ENCODE assay signal across 7 mouse cellular contexts in genomic region chr5:105876068-105876924, GRCm38 (mm10). TPM values are rescaled to one million over a fixed set of nuclear protein-coding genes. Genes with fewer than 3 reads are reported as not detected.
DNase-seq lines count a peak whose midpoint lies in the region; ATAC-seq and TF ChIP-seq lines count a peak whose summit lies in the region.

Gene Zfp326, plus strand, starts transcription at chr5:105876565.

- intact Hi-C loops in left cerebral cortex, postnatal 4 days (cut with DNase I): no loop called here

- H3K27me3 ChIP-seq in intestine, postnatal 0 days (replicated peaks; ENCODE audit: control insufficient read depth, insufficient read depth, low read length): no peaks in the 10 kb centered on the region
- peaks cover 7% of the 10 kb centered on the region; the same call in 1 of the 2 replicates for H3K27me3 ChIP-seq in midbrain, embryonic 12.5 days
- no peaks in the 10 kb centered on the region for H3K27me3 ChIP-seq in small intestine, adult 2 months (ENCODE audit: control insufficient read depth, insufficient read depth, low read length)

- H3K36me3 ChIP-seq in intestine, postnatal 0 days (ENCODE audit: control insufficient read depth, insufficient read depth): no peaks in the 10 kb centered on the region
- H3K36me3 ChIP-seq in midbrain, embryonic 12.5 days: no peaks in the 10 kb centered on the region
- no peaks in the 10 kb centered on the region for H3K36me3 ChIP-seq in small intestine, adult 2 months (ENCODE audit: control insufficient read depth, insufficient read depth, low read length)

- H3K4me1 ChIP-seq in intestine, postnatal 0 days (replicated peaks; ENCODE audit: control insufficient read depth, insufficient read depth, low read length): peaks cover 6% of the 10 kb centered on the region
- peaks cover 24% of the 10 kb centered on the region for H3K4me1 ChIP-seq in midbrain, embryonic 12.5 days
- H3K4me1 ChIP-seq in small intestine, adult 2 months (ENCODE audit: control insufficient read depth, insufficient read depth, insufficient read length, low read length): peaks cover 9% of the 10 kb centered on the region; the same call in 1 of the 2 replicates

- H3K9ac ChIP-seq in intestine, postnatal 0 days (ENCODE audit: low read depth, low read length): peak within 1 kb of the TSS; percentile 99
- peak within 1 kb of the TSS; percentile 98 for H3K9ac ChIP-seq in midbrain, embryonic 12.5 days (replicated peaks)

- peak; percentile 91 for DNase-seq in adrenal gland, adult 8-10 months
- DNase-seq in embryo, embryonic 9.5 days (ENCODE audit: extremely low spot score): peak; percentile 99
- DNase-seq in gastrocnemius, postnatal 4 days (ENCODE audit: low spot score in 2 of 2): peak; percentile 90 to 93
- DNase-seq in left cerebral cortex, postnatal 4 days: peak; percentile 97

- no peaks in the 10 kb centered on the region for H3K9me3 ChIP-seq in intestine, postnatal 0 days (ENCODE audit: control insufficient read depth)
- no peaks in the 10 kb centered on the region for H3K9me3 ChIP-seq in midbrain, embryonic 12.5 days

- peak; percentile 37 for TF ChIP-seq CTCF in intestine, postnatal 0 days (IDR thresholded peaks at IDR 0.05; ENCODE audit: low read depth)
- no peak for TF ChIP-seq CTCF in small intestine, adult 2 months (IDR thresholded peaks at IDR 0.05; ENCODE audit: extremely low read depth, insufficient read length, insufficient replicate concordance, low read depth, low read length)

- under 1% methylated on average over 80 of the region's 83 CpGs for WGBS in intestine, postnatal 0 days
- 1% methylated on average over 53 of the region's 83 CpGs for WGBS in midbrain, embryonic 12.5 days
- under 1% methylated on average over 76 of the region's 83 CpGs for WGBS in small intestine, adult 2 months

- H3K4me3 ChIP-seq in intestine, postnatal 0 days (ENCODE audit: low read depth, low read length): peak within 1 kb of the TSS; percentile 91
- peak within 1 kb of the TSS; percentile 97 for H3K4me3 ChIP-seq in midbrain, embryonic 12.5 days
- H3K4me3 ChIP-seq in small intestine, adult 2 months (ENCODE audit: low read depth, low read length): peak within 1 kb of the TSS; percentile 89

- peak; percentile 95 for ATAC-seq in intestine, postnatal 0 days
- ATAC-seq in midbrain, embryonic 12.5 days (ENCODE audit: low FRiP score, low read depth): peak; percentile 96

- peak within 1 kb of the TSS; percentile 90 for H3K27ac ChIP-seq in intestine, postnatal 0 days (ENCODE audit: low read depth, low read length)
- peak within 1 kb of the TSS; percentile 89 for H3K27ac ChIP-seq in midbrain, embryonic 12.5 days (replicated peaks)
- peak within 1 kb of the TSS; percentile 74 for H3K27ac ChIP-seq in small intestine, adult 2 months (ENCODE audit: insufficient read depth, low read depth, low read length)

- H3K4me2 ChIP-seq in intestine, postnatal 0 days (replicated peaks; ENCODE audit: low read depth): peak within 1 kb of the TSS; percentile 76
- peak within 1 kb of the TSS; percentile 78 for H3K4me2 ChIP-seq in midbrain, embryonic 12.5 days (replicated peaks)

- TF ChIP-seq POLR2A in small intestine, adult 2 months (IDR thresholded peaks at IDR 0.05; ENCODE audit: low read depth, low read length): peak; percentile 88

RNA-seq across cellular contexts. Expression of gene Zfp326, which starts in this region (rescaled TPM):
- 10 to 100 TPM; 17.0 to 31.9 (median 26.2) TPM for total RNA-seq in adrenal gland, adult 8-10 months (2022)
- 10 to 100 TPM; 25.2 to 31.1 TPM for total RNA-seq in gastrocnemius, postnatal 4 days (2021)
- 19.9 and 21.0 TPM in 2 replicates for polyA plus RNA-seq in intestine, postnatal 0 days (2015; fragmentation: Nextera tagmentation; extraction: Ambion mirVana)
- 10 to 100 TPM; 57.2 to 64.9 TPM for total RNA-seq in left cerebral cortex, postnatal 4 days (2021)
- 66.3 and 73.6 TPM in 2 replicates for polyA plus RNA-seq in midbrain, embryonic 12.5 days (2016; fragmentation: Nextera tagmentation; extraction: Ambion mirVana)
- polyA plus RNA-seq in small intestine, adult 2 months (2012; rRNA removed): 2.3 and 6.6 TPM in 2 replicates

Comparison
In these comparisons a context has a peak if more than half of its experiments do, and no peak if none do; other contexts are left out.
1. Peak in every context shown above with its lines: DNase-seq, ATAC-seq, H3K4me3 ChIP-seq and H3K27ac ChIP-seq.